Mouse (Mus musculus): Measurements from ENCODE around the gene Nanos3.

Gene Nanos3

GRCm38 (mm10) chr8:84185117-84185516 lies at the start of gene Nanos3:
Gene Nanos3, minus strand, starts transcription at chr8:84185217.
- in situ Hi-C loops (cut with MboI; ENCODE audit: low pct_unique_long_range_greater_than_20kb in 1 of 2, low sequenced_read_pairs in 2 of 2, unreplicated experiment in 1 of 2), result no loop called here

GRCm38 (mm10) chr8:84233055-84233454 lies 48.0 kb upstream of the Nanos3 start:
- in situ Hi-C loops (cut with MboI; ENCODE audit: low pct_unique_long_range_greater_than_20kb in 1 of 2, low sequenced_read_pairs in 2 of 2, unreplicated experiment in 1 of 2), result no loop called here

GRCm38 (mm10) chr8:84230735-84231134 lies 45.7 kb upstream of the Nanos3 start:
- in situ Hi-C loops (cut with MboI; ENCODE audit: low pct_unique_long_range_greater_than_20kb in 1 of 2, low sequenced_read_pairs in 2 of 2, unreplicated experiment in 1 of 2), result no loop called here

GRCm38 (mm10) chr8:84223322-84224029 lies 38.5 kb upstream of the Nanos3 start:
- in situ Hi-C loops (cut with MboI; ENCODE audit: low pct_unique_long_range_greater_than_20kb in 1 of 2, low sequenced_read_pairs in 2 of 2, unreplicated experiment in 1 of 2), result no loop called here

GRCm38 (mm10) chr8:84222566-84223165 lies 37.6 kb upstream of the Nanos3 start:
- in situ Hi-C loops (cut with MboI; ENCODE audit: low pct_unique_long_range_greater_than_20kb in 1 of 2, low sequenced_read_pairs in 2 of 2, unreplicated experiment in 1 of 2), result no loop called here

GRCm38 (mm10) chr8:84220105-84220504 lies 35.1 kb upstream of the Nanos3 start:
- in situ Hi-C loops (cut with MboI; ENCODE audit: low pct_unique_long_range_greater_than_20kb in 1 of 2, low sequenced_read_pairs in 2 of 2, unreplicated experiment in 1 of 2), result no loop called here

GRCm38 (mm10) chr8:84218143-84218542 lies 33.1 kb upstream of the Nanos3 start:
- in situ Hi-C loops (cut with MboI; ENCODE audit: low pct_unique_long_range_greater_than_20kb in 1 of 2, low sequenced_read_pairs in 2 of 2, unreplicated experiment in 1 of 2), result no loop called here

GRCm38 (mm10) chr8:84217206-84217605 lies 32.2 kb upstream of the Nanos3 start:
- in situ Hi-C loops (cut with MboI; ENCODE audit: low pct_unique_long_range_greater_than_20kb in 1 of 2, low sequenced_read_pairs in 2 of 2, unreplicated experiment in 1 of 2), result no loop called here

GRCm38 (mm10) chr8:84213277-84213676 lies 28.3 kb upstream of the Nanos3 start:
- in situ Hi-C loops (cut with MboI; ENCODE audit: low pct_unique_long_range_greater_than_20kb in 1 of 2, low sequenced_read_pairs in 2 of 2, unreplicated experiment in 1 of 2), result no loop called here

- in situ Hi-C loops (cut with MboI; ENCODE audit: low pct_unique_long_range_greater_than_20kb in 1 of 2, low sequenced_read_pairs in 2 of 2, unreplicated experiment in 1 of 2), result no loop called here
These were observed 27.0 kb upstream of the Nanos3 start for GRCm38 (mm10) chr8:84211881-84212563.

- in situ Hi-C loops (cut with MboI; ENCODE audit: low pct_unique_long_range_greater_than_20kb in 1 of 2, low sequenced_read_pairs in 2 of 2, unreplicated experiment in 1 of 2), result no loop called here
These were observed 26.2 kb upstream of the Nanos3 start for GRCm38 (mm10) chr8:84211202-84211601.

- in situ Hi-C loops (cut with MboI; ENCODE audit: low pct_unique_long_range_greater_than_20kb in 1 of 2, low sequenced_read_pairs in 2 of 2, unreplicated experiment in 1 of 2), result no loop called here
These were observed 25.3 kb upstream of the Nanos3 start for GRCm38 (mm10) chr8:84210167-84210791.

GRCm38 (mm10) chr8:84208381-84209380 lies 23.7 kb upstream of the Nanos3 start:
- in situ Hi-C loops (cut with MboI; ENCODE audit: low pct_unique_long_range_greater_than_20kb in 1 of 2, low sequenced_read_pairs in 2 of 2, unreplicated experiment in 1 of 2), result no loop called here

- in situ Hi-C loops (cut with MboI; ENCODE audit: low pct_unique_long_range_greater_than_20kb in 1 of 2, low sequenced_read_pairs in 2 of 2, unreplicated experiment in 1 of 2), result no loop called here
These were observed 22.8 kb upstream of the Nanos3 start for GRCm38 (mm10) chr8:84207811-84208210.

- in situ Hi-C loops (cut with MboI; ENCODE audit: low pct_unique_long_range_greater_than_20kb in 1 of 2, low sequenced_read_pairs in 2 of 2, unreplicated experiment in 1 of 2), result no loop called here
These were observed 21.6 kb upstream of the Nanos3 start for GRCm38 (mm10) chr8:84206666-84207065.

- in situ Hi-C loops (cut with MboI; ENCODE audit: low pct_unique_long_range_greater_than_20kb in 1 of 2, low sequenced_read_pairs in 2 of 2, unreplicated experiment in 1 of 2), result no loop called here
These were observed 20.1 kb upstream of the Nanos3 start for GRCm38 (mm10) chr8:84205073-84205472.

GRCm38 (mm10) chr8:84203975-84204772 lies 19.2 kb upstream of the Nanos3 start:
- in situ Hi-C loops (cut with MboI; ENCODE audit: low pct_unique_long_range_greater_than_20kb in 1 of 2, low sequenced_read_pairs in 2 of 2, unreplicated experiment in 1 of 2), result no loop called here

All from mouse embryonic stem cell (cell line).